Mouse (Mus musculus): ENCODE results near the gene Camk1. TPM values are rescaled to one million over a fixed set of nuclear protein-coding genes. Genes with fewer than 3 reads are reported as not detected.

The Camk1 gene
- 151 and 173 TPM in 2 replicates for polyA plus RNA-seq (2012; rRNA removed)

- peak; percentile 46 to 79 for DNase-seq (ENCODE audit: extremely low spot score in 1 of 2, low spot score in 1 of 2)
These were observed at the start of gene Camk1 for GRCm38 (mm10) chr6:113343177-113344092. Camk1 (minus strand) TSS chr6:113343984.

GRCm38 (mm10) chr6:113392387-113393071 is 48.7 kb upstream of the Camk1 start:
- DNase-seq (ENCODE audit: extremely low spot score in 1 of 2, low spot score in 1 of 2) = peak in 1 of 2 experiments; percentile 48

GRCm38 (mm10) chr6:113392015-113392386 is 48.2 kb upstream of the Camk1 start:
- DNase-seq (ENCODE audit: extremely low spot score in 1 of 2, low spot score in 1 of 2) = no peak

- DNase-seq (ENCODE audit: extremely low spot score in 1 of 2, low spot score in 1 of 2) = no peak
These were observed 46.9 kb upstream of the Camk1 start for GRCm38 (mm10) chr6:113390715-113391114.

GRCm38 (mm10) chr6:113388960-113389359 is 45.2 kb upstream of the Camk1 start, which contains the start of gene Ttll3:
Ttll3 (plus strand) TSS chr6:113389260.
- no peak for DNase-seq (ENCODE audit: extremely low spot score in 1 of 2, low spot score in 1 of 2)

GRCm38 (mm10) chr6:113386025-113386424 is 42.2 kb upstream of the Camk1 start:
- no peak for DNase-seq (ENCODE audit: extremely low spot score in 1 of 2, low spot score in 1 of 2)

- DNase-seq (ENCODE audit: extremely low spot score in 1 of 2, low spot score in 1 of 2) = no peak
These were observed 41.5 kb upstream of the Camk1 start for GRCm38 (mm10) chr6:113385160-113385714.

GRCm38 (mm10) chr6:113384351-113384927 is 40.7 kb upstream of the Camk1 start:
- no peak for DNase-seq (ENCODE audit: extremely low spot score in 1 of 2, low spot score in 1 of 2)

- no peak for DNase-seq (ENCODE audit: extremely low spot score in 1 of 2, low spot score in 1 of 2)
These were observed 36.7 kb upstream of the Camk1 start for GRCm38 (mm10) chr6:113380480-113380879.

- DNase-seq (ENCODE audit: extremely low spot score in 1 of 2, low spot score in 1 of 2) = no peak
These were observed 35.5 kb upstream of the Camk1 start for GRCm38 (mm10) chr6:113379246-113379645.

- DNase-seq (ENCODE audit: extremely low spot score in 1 of 2, low spot score in 1 of 2) = peak; percentile 80 to 91
These were observed 34.0 kb upstream of the Camk1 start, which contains the start of the genes Tada3 and Arpc4 for GRCm38 (mm10) chr6:113377496-113378385. Tada3 (minus strand) TSS chr6:113377883. Arpc4 (plus strand) TSS chr6:113378115.

- DNase-seq (ENCODE audit: extremely low spot score in 1 of 2, low spot score in 1 of 2) = peak in 1 of 2 experiments; percentile 49
These were observed 33.4 kb upstream of the Camk1 start for GRCm38 (mm10) chr6:113377172-113377495.

- DNase-seq (ENCODE audit: extremely low spot score in 1 of 2, low spot score in 1 of 2) = no peak
These were observed 29.7 kb upstream of the Camk1 start for GRCm38 (mm10) chr6:113373491-113373890.

- no peak for DNase-seq (ENCODE audit: extremely low spot score in 1 of 2, low spot score in 1 of 2)
These were observed 26.6 kb upstream of the Camk1 start for GRCm38 (mm10) chr6:113370194-113370929.

- no peak for DNase-seq (ENCODE audit: extremely low spot score in 1 of 2, low spot score in 1 of 2)
These were observed 24.8 kb upstream of the Camk1 start for GRCm38 (mm10) chr6:113368577-113368976.

- no peak for DNase-seq (ENCODE audit: extremely low spot score in 1 of 2, low spot score in 1 of 2)
These were observed 24.3 kb upstream of the Camk1 start for GRCm38 (mm10) chr6:113368124-113368523.

GRCm38 (mm10) chr6:113367574-113367973 is 23.8 kb upstream of the Camk1 start:
- DNase-seq (ENCODE audit: extremely low spot score in 1 of 2, low spot score in 1 of 2) = no peak

GRCm38 (mm10) chr6:113366639-113367038 is 22.9 kb upstream of the Camk1 start:
- no peak for DNase-seq (ENCODE audit: extremely low spot score in 1 of 2, low spot score in 1 of 2)

- DNase-seq (ENCODE audit: extremely low spot score in 1 of 2, low spot score in 1 of 2) = no peak
These were observed 20.8 kb upstream of the Camk1 start for GRCm38 (mm10) chr6:113364518-113365135.
